Mouse (Mus musculus): ENCODE measurements around the gene 4930524B15Rik. TPM values are rescaled to one million over a fixed set of nuclear protein-coding genes. Genes with fewer than 3 reads are reported as not detected.

4930524B15Rik gene
- polyA plus RNA-seq (2012; rRNA removed): not detected in 2 replicates

DNA sequence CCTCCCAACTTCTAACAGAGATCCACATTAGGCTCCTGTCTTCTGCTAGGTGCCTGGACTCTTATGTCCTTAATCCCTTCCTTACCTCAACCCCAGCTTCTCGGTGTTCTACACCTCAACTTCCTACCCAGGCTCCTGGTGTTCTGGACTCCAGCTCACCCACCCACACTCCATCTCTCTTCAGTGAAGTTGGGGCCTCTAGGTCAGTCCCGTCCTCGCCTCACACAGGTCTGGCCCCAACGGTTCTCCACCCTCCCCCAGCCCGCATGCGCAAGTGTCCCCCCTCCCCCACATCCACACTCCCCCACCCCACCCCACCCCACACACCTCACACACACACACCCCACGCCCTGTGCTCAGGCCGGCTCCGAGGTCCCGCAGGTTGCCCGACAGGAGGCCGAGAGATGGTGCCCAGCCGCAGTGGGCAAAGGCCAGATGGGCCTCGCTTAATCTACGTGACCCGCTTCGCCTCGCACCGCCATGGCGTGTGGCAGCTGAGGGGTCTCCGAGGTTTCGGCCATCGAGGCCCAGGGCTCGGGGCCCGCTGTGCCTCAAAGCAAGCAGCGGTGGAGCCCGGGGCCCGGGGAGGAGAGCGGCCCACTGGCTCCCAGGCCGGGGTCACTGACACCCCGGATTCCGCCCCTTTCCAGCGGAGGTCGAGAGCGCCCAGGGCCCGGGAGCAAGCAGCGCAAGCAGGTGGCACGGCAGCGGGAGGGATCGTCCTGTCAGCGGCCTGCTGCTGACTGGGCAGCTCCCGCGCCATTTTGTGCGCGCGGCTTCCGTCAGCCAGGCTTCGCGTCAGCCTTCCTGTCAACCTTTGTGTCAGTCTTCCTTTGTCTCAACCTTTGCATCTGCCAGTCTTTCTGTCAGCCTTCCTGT, at the start of gene 4930524B15Rik:
4930524B15Rik (plus strand) TSS at position 337 of the 879 bp plus-strand sequence.

DNA sequence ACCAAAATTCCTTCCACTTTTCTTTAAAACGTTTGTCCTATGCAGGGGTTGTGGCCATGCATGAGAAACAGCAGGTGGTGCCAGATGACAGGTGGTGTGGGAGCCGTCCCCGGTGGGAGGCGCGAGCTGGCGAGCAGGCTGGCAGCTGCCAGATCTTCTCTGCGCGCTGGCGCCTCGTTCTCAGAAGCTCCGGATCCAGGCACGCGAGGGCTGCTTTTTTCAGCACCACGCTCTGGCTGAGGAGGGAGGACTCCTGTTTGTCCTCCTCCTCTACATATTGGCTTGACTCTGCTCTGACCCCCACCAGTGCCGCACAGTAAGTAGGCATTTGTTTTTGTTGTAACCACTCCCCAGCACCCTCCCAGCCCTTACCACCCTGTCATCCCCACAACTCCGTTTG, 34.9 kb downstream of the 4930524B15Rik start, which contains the start of gene Nsg2:
Nsg2 (plus strand) TSS at position 183 of the 400 bp plus-strand sequence.

Other genes starting within 250 kb of the 4930524B15Rik start
- gene Cpeb4, start 93.4 kb upstream of the 4930524B15Rik start, polyA plus RNA-seq (2012; rRNA removed): 1.9 and 4.9 TPM in 2 replicates
- gene Nsg2, start 34.9 kb downstream of the 4930524B15Rik start, polyA plus RNA-seq (2012; rRNA removed): 0.78 and 2.1 TPM in 2 replicates
- gene Il9r, start 234.7 kb downstream of the 4930524B15Rik start, polyA plus RNA-seq (2012; rRNA removed): 0.52 and 0.70 TPM in 2 replicates
- 26.2 and 31.0 TPM in 2 replicates for gene Snrnp25, start 239.8 kb downstream of the 4930524B15Rik start, polyA plus RNA-seq (2012; rRNA removed)